Mouse (Mus musculus): ENCODE results near the gene Prnp.

DNA sequence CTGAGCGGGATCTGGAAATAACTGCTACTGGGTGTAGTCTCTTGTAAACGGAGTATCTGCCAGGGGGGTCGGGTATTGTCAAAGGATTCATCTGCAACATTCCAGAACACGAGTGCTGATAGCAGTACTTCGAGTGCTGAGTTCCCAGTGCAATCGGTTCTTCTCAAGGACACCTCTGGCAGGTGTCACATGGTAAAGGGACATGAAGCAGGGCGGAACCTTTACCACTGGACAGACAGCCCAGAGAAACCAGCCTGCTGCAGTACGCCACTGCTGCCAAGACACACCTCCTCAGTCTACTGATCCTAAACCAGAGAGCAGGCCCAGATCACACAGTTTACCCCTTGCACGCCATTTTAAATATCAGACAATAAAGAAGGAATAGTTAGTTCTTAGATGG, 45.1 kb downstream of the Prnp start:
- no peak for TF ChIP-seq CTCF (conservative IDR thresholded peaks at IDR 0.05; ENCODE audit: low read length)
- no peak for TF ChIP-seq NANOG (IDR thresholded peaks at IDR 0.05; ENCODE audit: borderline replicate concordance, low read length)
- TF ChIP-seq POU5F1 (IDR thresholded peaks at IDR 0.05; ENCODE audit: borderline replicate concordance, low read length): no peak
